Mouse (Mus musculus) midbrain, embryonic 13.5 days (tissue): ENCODE measurements around the gene Prdx5. TPM values are rescaled to one million over a fixed set of nuclear protein-coding genes. Genes with fewer than 3 reads are reported as not detected.
"Not testable (repeated sequence)": the region's sequence is repeated elsewhere in the genome, so short reads cannot be mapped to it uniquely, and the experiment has no call there.

ENCODE experiments used
- ATAC-seq: fragments of 200-750 bp; cut with Nextera tagmentation; 2 replicates; pipeline ENCODE4 v1.8.0; 2017; ENCODE audit warnings: mild to moderate bottlenecking, moderate TSS enrichment, moderate library complexity
- H3K27ac ChIP-seq: fragments of 300-500 bp; sonication (generic); 2 replicates; pipeline ENCODE4 v1.5.1; 2015; ENCODE audit warnings: inconsistent platforms, mild to moderate bottlenecking, moderate library complexity
- H3K27me3 ChIP-seq: fragments of 300-500 bp; sonication (generic); 2 replicates; pipeline ENCODE4 v1.6.1; 2015; ENCODE audit warnings: mild to moderate bottlenecking, inconsistent platforms
- H3K36me3 ChIP-seq: fragments of 300-500 bp; sonication (generic); 2 replicates; pipeline ENCODE4 v1.6.1; 2015; ENCODE audit warnings: mild to moderate bottlenecking, inconsistent platforms
- H3K4me1 ChIP-seq: fragments of 300-500 bp; sonication (generic); replicated peaks from 2 replicates; pipeline ENCODE4 v1.6.1; 2015; ENCODE audit warnings: inconsistent platforms
- H3K4me2 ChIP-seq: fragments of 300-500 bp; sonication (generic); replicated peaks from 2 replicates; pipeline ENCODE4 v1.6.1; 2015; ENCODE audit warnings: moderate library complexity, mild to moderate bottlenecking, inconsistent platforms
- H3K4me3 ChIP-seq: fragments of 300-500 bp; sonication (generic); replicated peaks from 2 replicates; pipeline ENCODE4 v1.5.1; 2015; ENCODE audit warnings: mild to moderate bottlenecking, inconsistent platforms
- H3K9ac ChIP-seq: fragments of 300-500 bp; sonication (generic); replicated peaks from 2 replicates; pipeline ENCODE4 v1.6.1; 2015; ENCODE audit warnings: mild to moderate bottlenecking, inconsistent platforms
- H3K9me3 ChIP-seq: fragments of 300-500 bp; sonication (generic); 2 replicates; pipeline ENCODE4 v1.6.1; 2016; ENCODE audit warnings: mild to moderate bottlenecking, inconsistent platforms
- WGBS: fragments of 180-500 bp; shearing (Covaris S2); methylation state at CpG from one replicate; pipeline ENCODE4 v1.1.7; 2015; 5-methylcytosine and 5-hydroxymethylcytosine counted together
- polyA plus RNA-seq: library from polyadenylated mRNA; unstranded; fragments of >200 nt; fragmentation: Nextera tagmentation; extraction: Ambion mirVana; gene quantifications from 2 replicates; pipeline ENCODE4 v1.2.1, GENCODE M21; 2015

The Prdx5 gene
- polyA plus RNA-seq, 1 experiment from 2014 or later: 231 TPM

GRCm38 (mm10) chr19:6899641-6900040 lies 10.3 kb downstream of the Prdx5 start:
- no peak for ATAC-seq
- no peak overlapping the region for H3K27ac ChIP-seq
- H3K36me3 ChIP-seq: peaks cover 12% of the 10 kb centered on the region
- 0 out of 2 replicates have a peak, but pooled peaks cover 4% of the 10 kb centered on the region for H3K9me3 ChIP-seq
- H3K4me3 ChIP-seq: no peak overlapping the region
- WGBS: 82% methylated on average over 4 of the region's 4 CpGs
- no peak overlapping the region for H3K4me2 ChIP-seq
- no peaks in the 10 kb centered on the region for H3K27me3 ChIP-seq
- no peaks in the 10 kb centered on the region for H3K4me1 ChIP-seq
- no peak overlapping the region for H3K9ac ChIP-seq

- not testable (repeated sequence) for ATAC-seq, H3K9me3 ChIP-seq, H3K4me3 ChIP-seq, H3K4me1 ChIP-seq, H3K27me3 ChIP-seq, H3K36me3 ChIP-seq, H3K27ac ChIP-seq, H3K4me2 ChIP-seq, H3K9ac ChIP-seq
- 88% methylated on average over 18 of the region's 18 CpGs for WGBS
Observed at GRCm38 (mm10) chr19:6895608-6896305, 14.1 kb downstream of the Prdx5 start.

GRCm38 (mm10) chr19:6893731-6894451 lies 16.0 kb downstream of the Prdx5 start:
- no peak for ATAC-seq
- H3K27me3 ChIP-seq: no peaks in the 10 kb centered on the region
- no peak overlapping the region for H3K4me3 ChIP-seq
- no peak overlapping the region for H3K27ac ChIP-seq
- no peaks in the 10 kb centered on the region for H3K4me1 ChIP-seq
- 94% methylated on average over 14 of the region's 14 CpGs for WGBS
- H3K36me3 ChIP-seq: no peaks in the 10 kb centered on the region
- H3K4me2 ChIP-seq: no peak overlapping the region
- no peak overlapping the region for H3K9ac ChIP-seq
- 0 out of 2 replicates have a peak, but pooled peaks cover 4% of the 10 kb centered on the region for H3K9me3 ChIP-seq

- H3K4me3 ChIP-seq: no peak overlapping the region
- ATAC-seq: no peak
Observed at GRCm38 (mm10) chr19:6892512-6892911, 17.4 kb downstream of the Prdx5 start.

DNA sequence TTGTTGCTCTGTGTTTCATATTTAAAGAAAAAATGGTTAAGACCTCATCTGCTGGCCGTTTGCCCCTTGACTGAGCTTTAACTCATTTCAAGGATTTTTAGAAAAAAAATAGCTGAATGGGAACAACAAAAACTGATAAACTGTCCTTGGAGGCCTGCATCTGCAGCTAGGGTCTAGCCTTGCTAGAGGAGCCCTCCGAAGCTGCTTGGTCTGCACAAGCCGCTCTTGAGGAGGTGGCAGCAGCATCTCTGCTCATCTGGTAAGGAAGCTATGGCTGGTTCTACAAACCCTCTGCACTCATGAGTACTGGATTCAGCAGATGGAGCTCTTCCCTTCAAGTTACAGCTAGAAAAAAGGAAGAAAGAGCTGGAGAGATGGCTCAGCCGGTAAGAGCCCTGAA lies 31.9 kb downstream of the Prdx5 start:
- 82% methylated on average over 4 of the region's 4 CpGs for WGBS

More at GRCm38 (mm10) chr19:6892512-6892911, 17.4 kb downstream of the Prdx5 start:
- 75% methylated on average over 4 of the region's 4 CpGs for WGBS
- Histone ChIP-seq H3K4me1 (no peaks in the 10 kb centered on the region), H3K27ac (no peak overlapping the region), H3K9me3 (0 out of 2 replicates have a peak, but pooled peaks cover 4% of the 10 kb centered on the region), H3K4me2 (no peak overlapping the region), H3K36me3 (no peaks in the 10 kb centered on the region), H3K9ac (no peak overlapping the region), H3K27me3 (no peaks in the 10 kb centered on the region)

GRCm38 (mm10) chr19:6876799-6877198 lies 33.1 kb downstream of the Prdx5 start:
- H3K27ac ChIP-seq: no peak overlapping the region
- no peak overlapping the region for H3K9ac ChIP-seq
- no peak overlapping the region for H3K4me3 ChIP-seq
- H3K36me3 ChIP-seq: no peaks in the 10 kb centered on the region
- H3K4me1 ChIP-seq: no peaks in the 10 kb centered on the region
- no peak overlapping the region for H3K4me2 ChIP-seq
- ATAC-seq: no peak
- H3K9me3 ChIP-seq: peaks cover 10% of the 10 kb centered on the region
- H3K27me3 ChIP-seq: no peaks in the 10 kb centered on the region

More for the DNA sequence above, 31.9 kb downstream of the Prdx5 start:
- Histone ChIP-seq H3K27ac (no peak overlapping the region), H3K36me3 (no peaks in the 10 kb centered on the region), H3K9me3 (peaks cover 10% of the 10 kb centered on the region), H3K27me3 (no peaks in the 10 kb centered on the region), H3K9ac (no peak overlapping the region), H3K4me1 (no peaks in the 10 kb centered on the region), H3K4me3 (no peak overlapping the region), H3K4me2 (no peak overlapping the region)
- ATAC-seq: no peak

GRCm38 (mm10) chr19:6875834-6876233 lies 34.1 kb downstream of the Prdx5 start:
- no peak overlapping the region for H3K27ac ChIP-seq
- no peak for ATAC-seq
- H3K27me3 ChIP-seq: no peaks in the 10 kb centered on the region
- H3K4me3 ChIP-seq: no peak overlapping the region
- no peak overlapping the region for H3K9ac ChIP-seq
- 89% methylated on average over 6 of the region's 6 CpGs for WGBS
- no peaks in the 10 kb centered on the region for H3K36me3 ChIP-seq
- no peak overlapping the region for H3K4me2 ChIP-seq
- H3K4me1 ChIP-seq: no peaks in the 10 kb centered on the region
- peaks cover 10% of the 10 kb centered on the region for H3K9me3 ChIP-seq

- Histone ChIP-seq H3K4me2 (no peak overlapping the region), H3K9me3 (peaks cover 7% of the 10 kb centered on the region; the same call in 1 of the 2 replicates), H3K27me3 (no peaks in the 10 kb centered on the region), H3K4me3 (no peak overlapping the region), H3K36me3 (no peaks in the 10 kb centered on the region), H3K27ac (no peak overlapping the region), H3K4me1 (no peaks in the 10 kb centered on the region), H3K9ac (no peak overlapping the region)
- WGBS: 69% methylated on average over 1 of the region's 1 CpGs
- ATAC-seq: no peak
Observed at GRCm38 (mm10) chr19:6874257-6874656, 35.6 kb downstream of the Prdx5 start.

DNA sequence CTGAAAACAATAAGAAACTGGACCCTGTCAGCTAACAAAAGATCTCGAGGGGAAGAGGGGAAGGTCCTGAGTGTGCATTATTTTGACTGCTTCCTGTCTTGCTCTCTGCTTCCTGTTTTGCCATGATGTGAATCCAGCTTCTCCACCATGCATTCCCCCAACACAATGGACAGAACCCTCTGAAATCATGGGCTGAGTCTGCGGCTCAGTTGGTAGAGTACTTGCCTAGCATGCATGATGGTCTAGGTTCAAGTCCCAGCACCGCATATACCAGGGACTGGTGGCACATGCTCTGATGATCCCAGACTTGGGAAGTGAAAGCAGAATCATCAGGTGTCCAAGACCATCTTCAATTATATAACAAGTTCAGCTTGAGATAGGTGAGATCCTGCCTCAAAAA lies 37.2 kb downstream of the Prdx5 start:
- Histone ChIP-seq H3K27ac (no peak overlapping the region), H3K9me3 (no peaks in the 10 kb centered on the region), H3K27me3 (no peaks in the 10 kb centered on the region), H3K9ac (no peak overlapping the region), H3K4me3 (no peak overlapping the region), H3K4me2 (no peak overlapping the region), H3K4me1 (no peaks in the 10 kb centered on the region), H3K36me3 (no peaks in the 10 kb centered on the region)
- WGBS: 82% methylated on average over 3 of the region's 3 CpGs
- ATAC-seq: no peak

GRCm38 (mm10) chr19:6871574-6872271 lies 38.2 kb downstream of the Prdx5 start:
- H3K4me3 ChIP-seq: no peak overlapping the region
- no peak for ATAC-seq
- H3K4me1 ChIP-seq: no peaks in the 10 kb centered on the region
- H3K9ac ChIP-seq: no peak overlapping the region
- 67% methylated on average over 5 of the region's 5 CpGs for WGBS
- no peaks in the 10 kb centered on the region for H3K27me3 ChIP-seq
- H3K4me2 ChIP-seq: no peak overlapping the region
- no peak overlapping the region for H3K27ac ChIP-seq
- H3K9me3 ChIP-seq: no peaks in the 10 kb centered on the region
- H3K36me3 ChIP-seq: no peaks in the 10 kb centered on the region

- WGBS: 18% methylated on average over 5 of the region's 5 CpGs
Observed at GRCm38 (mm10) chr19:6869355-6869754, 40.6 kb downstream of the Prdx5 start.

GRCm38 (mm10) chr19:6861451-6861850 lies 48.5 kb downstream of the Prdx5 start:
- no peaks in the 10 kb centered on the region for H3K36me3 ChIP-seq
- no peaks in the 10 kb centered on the region for H3K27me3 ChIP-seq
- 95% methylated on average over 4 of the region's 4 CpGs for WGBS
- ATAC-seq: no peak
- no peak overlapping the region for H3K9ac ChIP-seq
- no peak overlapping the region for H3K27ac ChIP-seq
- H3K4me3 ChIP-seq: no peak overlapping the region
- no peaks in the 10 kb centered on the region for H3K9me3 ChIP-seq
- no peak overlapping the region for H3K4me2 ChIP-seq
- no peaks in the 10 kb centered on the region for H3K4me1 ChIP-seq

More at GRCm38 (mm10) chr19:6869355-6869754, 40.6 kb downstream of the Prdx5 start:
- H3K4me2 ChIP-seq: no peak overlapping the region
- H3K9me3 ChIP-seq: no peaks in the 10 kb centered on the region
- no peak overlapping the region for H3K9ac ChIP-seq
- no peaks in the 10 kb centered on the region for H3K36me3 ChIP-seq
- H3K27me3 ChIP-seq: no peaks in the 10 kb centered on the region
- no peak overlapping the region for H3K4me3 ChIP-seq
- no peak overlapping the region for H3K27ac ChIP-seq
- no peaks in the 10 kb centered on the region for H3K4me1 ChIP-seq
- no peak for ATAC-seq
